Mouse (Mus musculus) testis, postnatal 10 days (tissue): ENCODE data around the gene Lrig2.

Experiments used
- DNase-seq: peaks from one replicate; pipeline ENCODE4 v3.0.0; 2021; ENCODE audit warnings: low spot score

Lrig2 gene

DNA sequence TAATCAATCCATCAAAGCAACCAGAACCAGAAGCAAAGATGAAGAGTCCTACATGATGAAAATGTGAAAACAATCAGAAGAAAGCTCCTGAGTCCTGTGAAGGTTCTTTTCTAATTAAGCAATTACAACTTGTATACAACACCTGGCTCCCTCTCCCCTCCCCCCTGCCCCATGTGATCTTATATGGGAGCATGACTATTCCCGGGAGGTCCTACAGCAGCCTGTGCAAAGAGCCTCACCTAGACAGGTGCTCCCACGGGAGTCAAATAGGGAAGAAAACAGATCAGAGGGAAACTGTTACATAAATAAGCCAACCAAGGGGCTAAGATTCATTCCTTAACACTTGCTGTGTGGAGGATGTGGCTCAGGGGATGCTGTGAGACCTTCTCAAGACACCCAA is 143.8 kb downstream of the Lrig2 start:
- DNase-seq = no peak

DNA sequence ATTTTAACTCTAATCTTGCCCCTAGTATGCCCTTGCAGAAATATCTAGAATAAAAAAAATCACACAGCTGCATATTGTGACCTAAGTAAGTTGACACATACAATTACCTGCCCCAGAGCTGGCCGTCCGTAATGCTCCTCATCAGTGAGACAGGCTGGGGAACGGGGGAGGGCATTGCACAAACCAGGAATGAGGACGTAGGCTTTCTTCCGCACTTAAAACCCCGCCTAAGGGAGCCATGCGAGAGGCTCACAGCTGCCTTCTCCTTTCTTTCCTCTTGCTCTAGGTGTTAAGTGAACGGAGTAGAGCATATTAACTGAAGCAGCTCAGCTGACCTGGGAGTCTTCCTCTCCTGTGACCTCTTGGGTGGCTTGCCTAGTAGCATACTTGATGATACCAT is 149.9 kb downstream of the Lrig2 start:
- DNase-seq = no peak

DNA sequence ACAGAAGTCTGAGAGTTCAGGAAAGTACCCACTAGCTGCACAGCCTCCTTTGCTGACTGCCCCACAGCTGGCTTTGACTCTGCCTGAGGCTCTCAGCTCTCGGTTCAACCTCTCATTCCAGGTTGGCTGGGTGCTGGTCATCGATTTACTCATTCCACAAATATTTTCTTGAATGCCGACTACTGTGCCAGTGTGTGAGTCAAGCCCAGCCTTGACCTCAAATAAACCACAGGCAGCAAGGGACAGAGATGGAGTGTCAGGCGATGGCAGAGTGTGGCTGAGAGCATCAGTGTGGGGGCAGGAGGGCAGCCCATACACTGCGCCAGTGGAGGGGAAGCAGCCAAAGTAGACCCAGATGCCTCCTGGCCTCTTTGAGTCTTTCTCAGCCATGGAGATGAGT is 151.4 kb downstream of the Lrig2 start:
- no peak for DNase-seq

DNA sequence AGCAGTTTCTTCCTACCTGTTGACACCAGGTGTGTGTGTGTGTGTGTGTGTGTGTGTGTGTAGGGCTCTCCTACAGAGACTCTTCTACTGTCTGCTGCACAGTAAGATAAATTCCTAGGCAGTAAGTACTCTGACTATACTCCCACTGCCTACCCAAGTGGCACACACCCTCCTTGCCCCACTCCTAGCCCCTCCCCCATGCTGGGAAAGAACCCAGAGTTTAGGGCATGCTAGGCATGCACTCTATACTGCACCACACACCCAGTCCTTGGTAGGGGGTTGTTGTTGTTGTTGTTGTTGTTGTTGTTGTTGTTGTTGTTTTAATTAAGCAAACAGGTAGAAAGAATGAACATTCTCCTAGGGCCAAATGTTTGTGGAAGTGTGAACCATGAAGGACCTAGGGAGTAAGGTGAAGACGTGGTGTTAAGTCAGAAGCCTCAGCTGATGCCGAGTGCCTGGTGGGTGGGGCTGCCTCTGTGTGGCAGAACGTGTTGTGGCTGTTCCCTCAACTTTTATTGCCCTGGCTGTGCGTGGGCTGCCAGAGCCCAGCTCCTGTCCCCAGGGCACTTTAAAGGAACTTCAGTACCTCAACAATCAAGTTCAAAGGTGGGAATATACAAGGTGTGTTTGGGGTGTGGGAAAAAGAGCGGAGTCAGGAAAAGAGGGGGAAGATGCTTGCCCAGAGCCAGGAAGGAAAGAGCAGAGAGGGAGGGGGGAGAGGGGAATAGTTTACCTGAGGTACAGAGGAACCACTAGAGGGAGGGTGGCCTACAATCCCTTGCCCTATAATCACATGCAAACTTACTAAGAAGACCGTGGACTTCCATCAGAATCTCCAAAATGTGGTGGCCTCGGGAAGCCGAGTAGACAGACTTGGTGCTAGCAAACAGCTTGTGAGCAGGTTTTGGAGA is 152.2 kb downstream of the Lrig2 start:
- no peak for DNase-seq

DNA sequence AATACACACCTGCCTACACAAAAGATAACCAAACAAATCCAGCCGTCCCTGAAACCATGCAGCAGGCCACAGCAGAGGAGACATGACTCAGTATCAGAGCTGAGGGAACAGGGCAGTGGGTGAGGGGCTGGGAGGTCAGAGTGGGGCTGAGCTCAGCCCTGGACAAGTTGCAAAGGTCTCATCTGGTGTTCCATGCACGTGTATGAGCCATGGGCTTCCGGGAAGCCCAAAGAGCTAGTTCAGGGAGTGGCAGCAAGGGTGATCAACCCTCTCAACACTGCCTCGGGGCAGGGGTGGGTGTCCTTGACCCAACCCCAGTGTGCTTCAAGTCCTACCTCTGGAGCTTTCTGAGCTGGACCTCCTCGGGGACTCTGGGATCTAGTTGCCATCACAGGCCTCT is 153.0 kb downstream of the Lrig2 start:
- no peak for DNase-seq

DNA sequence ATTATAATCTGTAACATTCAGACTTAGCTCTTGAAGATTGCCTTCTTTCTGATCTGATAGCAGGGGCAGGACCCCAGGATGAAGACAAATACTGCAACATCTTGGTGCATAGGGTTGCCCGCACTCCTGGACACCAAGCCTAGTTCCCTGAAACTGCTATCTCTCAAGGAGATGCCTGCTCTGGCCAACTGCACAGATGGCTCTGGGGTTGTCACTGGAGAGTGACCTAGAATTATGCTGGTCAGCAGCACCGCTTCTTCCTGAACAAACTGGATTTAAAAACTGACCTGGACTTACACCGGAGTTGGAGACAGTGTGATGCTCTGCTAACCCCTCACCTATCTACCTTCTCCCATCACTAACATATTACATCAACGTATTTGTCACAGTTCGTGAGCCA is 155.6 kb downstream of the Lrig2 start:
- DNase-seq = no peak

DNA sequence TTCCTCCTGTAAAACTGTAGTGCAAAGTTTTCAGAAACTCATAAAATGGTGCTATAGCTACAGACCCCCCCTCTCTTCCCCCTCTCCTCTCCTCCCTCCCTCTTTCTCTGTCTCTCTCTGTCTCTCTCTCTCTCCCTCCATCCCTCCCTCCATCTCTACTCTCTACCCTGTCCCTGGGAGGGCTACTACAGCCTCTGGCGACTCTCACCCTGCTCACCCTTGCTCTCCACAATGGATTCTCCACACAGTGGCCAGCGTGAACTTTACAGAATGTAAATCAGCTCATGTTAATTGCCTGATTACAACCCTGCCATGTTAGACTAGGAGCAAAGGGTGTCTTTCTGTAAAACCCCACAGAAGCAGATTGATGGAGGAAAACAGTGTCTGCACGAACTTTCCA is 157.8 kb downstream of the Lrig2 start:
- no peak for DNase-seq

DNA sequence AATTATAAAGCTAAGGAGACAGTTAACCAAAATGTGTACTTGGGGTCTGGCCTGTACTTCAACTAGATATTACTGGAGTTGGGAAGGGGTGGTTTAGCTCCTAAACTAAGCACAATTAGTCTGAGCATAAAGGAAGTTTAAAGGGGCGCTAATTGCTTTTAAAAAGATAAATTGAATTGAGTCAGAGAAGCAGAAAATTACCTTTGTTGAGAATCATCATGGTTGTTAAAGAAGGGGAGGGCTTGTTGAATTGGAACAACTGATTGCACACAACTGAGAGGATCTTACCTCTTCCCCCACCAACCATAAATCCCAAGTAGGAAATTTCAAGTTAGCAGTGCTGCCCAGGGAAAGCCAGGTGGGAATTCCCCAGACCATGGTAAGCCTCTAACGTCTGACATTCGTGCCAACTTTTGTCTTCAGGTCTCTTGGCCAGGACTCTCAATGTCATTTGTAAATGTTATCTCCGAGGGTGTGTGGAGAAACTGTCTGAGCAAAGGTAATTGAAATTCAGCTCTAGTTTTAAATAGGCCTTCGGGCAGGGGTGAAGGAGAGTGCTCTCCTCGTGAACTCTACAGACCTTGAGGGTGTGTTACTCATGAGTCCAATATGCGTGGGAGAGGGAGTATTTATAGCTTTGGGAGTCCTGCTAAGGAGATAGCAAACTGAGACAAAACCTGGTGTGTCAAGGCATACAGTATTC is 159.2 kb downstream of the Lrig2 start:
- no peak for DNase-seq

DNA sequence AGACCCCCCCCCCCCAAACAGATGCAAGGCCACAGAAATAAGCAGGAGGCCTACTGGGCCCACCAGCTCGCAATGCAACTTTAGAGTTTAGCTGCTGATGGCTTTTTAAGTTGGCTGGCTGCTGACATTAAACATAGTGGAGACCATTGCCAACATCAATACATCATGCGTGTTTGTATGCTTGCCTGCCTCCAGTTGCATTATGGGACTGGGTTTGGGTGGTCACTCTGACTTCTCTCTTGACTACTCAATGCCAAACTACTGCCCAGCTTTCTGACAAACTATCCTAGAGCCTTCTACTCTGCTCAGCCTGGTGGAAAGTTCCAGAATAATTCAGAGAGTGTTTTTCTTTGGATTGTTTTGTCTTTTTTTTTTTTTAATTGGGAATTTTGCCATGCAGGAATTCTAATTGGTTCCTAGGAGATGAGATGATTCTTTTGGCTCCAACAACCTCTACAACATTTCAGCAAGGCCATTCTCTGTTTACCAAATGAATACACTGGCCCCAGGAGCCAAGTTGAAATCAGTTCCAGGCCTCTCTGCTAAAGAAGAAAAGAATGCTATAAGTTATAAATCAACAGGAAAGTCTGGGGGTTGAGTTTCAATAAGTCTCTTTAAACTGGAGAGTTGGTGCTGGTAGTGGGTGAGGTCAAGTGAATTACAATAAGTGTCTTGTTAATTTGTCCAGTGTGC is 161.3 kb downstream of the Lrig2 start:
- no peak for DNase-seq

DNA sequence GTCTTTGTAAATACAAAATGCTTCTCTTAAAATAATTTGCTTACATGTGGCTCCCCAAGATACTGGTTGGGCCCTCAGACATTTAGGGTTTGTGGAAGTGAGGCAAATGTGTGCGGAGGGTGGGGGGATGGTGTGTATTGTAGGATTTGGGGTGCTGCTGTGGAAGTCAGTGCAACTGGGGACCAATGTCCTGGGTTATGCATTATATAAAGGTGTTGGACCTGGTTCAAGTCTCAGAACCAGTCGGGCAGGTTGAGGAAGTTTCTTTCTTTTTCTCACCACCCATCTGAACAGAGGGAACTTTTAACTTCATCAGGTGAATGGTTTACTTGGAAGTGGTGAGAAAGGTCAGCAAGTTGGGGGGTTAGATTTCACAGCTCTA is 161.9 kb downstream of the Lrig2 start:
- no peak for DNase-seq

DNA sequence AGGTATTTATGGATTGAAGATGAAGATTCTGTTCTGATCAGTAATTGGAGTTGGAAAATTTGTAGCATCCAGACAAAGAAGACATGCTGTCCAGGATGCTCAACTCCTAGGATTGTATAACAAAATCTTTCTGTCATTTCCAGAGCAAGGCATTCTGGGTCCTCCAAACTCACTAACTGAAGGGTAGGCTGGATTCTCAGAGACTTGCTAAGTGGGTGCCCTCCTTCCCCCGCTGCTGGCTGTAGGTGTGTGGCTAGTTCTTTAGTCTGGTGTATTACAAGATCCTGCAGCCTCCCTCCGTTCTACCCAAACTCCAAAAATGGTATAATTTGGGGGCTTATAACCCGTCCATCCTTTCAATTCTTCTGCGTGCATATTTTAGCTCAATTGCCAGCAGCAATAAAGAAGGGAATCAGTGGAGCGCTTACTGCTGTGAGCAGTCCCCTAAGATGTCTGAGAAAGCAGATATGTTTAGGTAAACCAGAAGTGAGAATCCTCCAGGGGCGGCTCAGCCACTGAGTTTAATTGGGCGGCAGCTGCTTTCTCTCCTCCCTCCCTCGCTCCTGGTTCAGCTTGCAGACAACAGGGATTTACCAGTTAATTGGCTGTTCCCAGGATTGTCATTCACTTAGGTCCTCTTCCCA is 162.4 kb downstream of the Lrig2 start:
- no peak for DNase-seq
